Mouse (Mus musculus) spleen, postnatal 4 days (tissue): ENCODE data around the gene Snn.

Experiments used
- DNase-seq, 2 experiments: peaks; one replicate each; pipeline ENCODE4 v3.0.0; 2022; ENCODE audit warnings: low spot score in 2 of 2

The Snn gene

DNA sequence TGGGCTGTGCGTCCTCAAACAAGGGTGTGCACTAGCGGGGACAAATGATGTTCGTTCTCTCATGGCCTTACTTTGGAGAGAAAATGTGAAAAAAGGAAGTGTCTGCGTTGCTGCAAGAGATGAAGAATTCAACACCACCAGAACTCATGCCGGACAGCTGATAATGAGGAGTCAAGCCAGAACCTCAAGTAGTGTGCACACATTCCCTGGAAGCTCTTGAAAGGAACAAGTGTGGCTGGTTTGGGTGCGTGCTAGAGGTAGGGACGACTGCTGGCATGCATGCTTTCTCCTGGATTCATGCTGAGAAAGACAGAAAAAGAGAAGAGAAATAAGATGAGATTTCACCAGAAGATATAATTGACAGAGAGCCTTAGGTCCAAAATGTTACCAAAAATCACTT is 13.6 kb upstream of the Snn start:
- no peak for DNase-seq

DNA sequence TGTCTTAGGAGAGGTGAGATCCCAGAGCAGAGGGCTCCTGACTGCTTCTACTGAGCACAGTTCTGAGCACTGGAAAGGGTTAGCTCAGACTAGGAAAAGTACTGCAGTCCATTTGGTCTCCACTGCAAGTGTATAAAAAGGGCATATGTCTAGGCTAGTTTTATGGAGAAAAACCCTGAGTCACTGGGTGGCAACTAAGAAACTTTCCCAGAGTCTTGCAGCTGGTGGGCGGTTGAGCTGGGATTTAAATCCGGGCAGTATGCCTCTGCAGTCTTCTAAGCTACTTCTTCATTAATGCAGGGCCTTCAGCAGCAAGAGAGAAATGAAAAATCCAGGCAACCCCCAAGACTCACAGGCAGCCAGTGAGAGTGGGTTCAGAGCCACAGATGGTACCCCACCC is 10.5 kb upstream of the Snn start:
- DNase-seq = no peak

DNA sequence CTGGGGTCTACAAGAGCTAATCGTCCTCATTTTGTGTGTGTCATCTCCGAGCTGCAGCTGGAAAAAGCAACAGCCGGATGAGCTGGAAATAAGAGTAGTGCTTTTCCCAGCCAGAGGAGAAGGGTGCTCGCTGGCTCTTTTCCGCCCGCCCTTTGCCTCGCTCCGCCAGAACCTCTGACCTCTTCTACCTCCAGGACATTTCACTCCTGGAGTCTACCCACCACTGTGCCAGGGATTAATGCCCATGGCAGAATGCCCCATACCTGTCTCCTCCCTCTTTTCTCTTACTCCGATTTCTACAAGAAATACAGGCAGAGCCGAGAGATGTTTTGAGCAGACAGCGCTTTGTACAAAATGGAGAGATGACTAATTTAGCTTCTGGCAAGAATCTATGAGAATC is 9.6 kb upstream of the Snn start:
- no peak for DNase-seq

DNA sequence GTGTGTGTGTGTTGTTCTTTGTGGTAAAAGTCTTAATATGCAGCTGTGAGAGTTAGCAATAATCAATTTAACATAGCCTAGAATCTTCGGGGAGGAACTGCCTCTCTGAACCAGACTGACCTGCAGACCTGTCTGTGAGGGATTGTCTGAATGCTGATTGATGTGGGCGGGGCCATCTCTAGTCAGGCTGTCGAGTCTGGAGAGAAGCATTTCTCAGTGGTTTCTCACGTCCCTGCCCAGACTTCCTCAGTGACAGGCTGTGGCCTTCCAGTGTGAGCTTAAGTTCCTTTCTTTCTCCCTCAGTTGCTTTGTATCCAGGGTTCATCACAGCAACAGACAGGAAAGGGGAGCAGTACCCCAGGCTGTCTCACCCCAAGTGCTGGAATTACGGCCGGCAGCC is 6.3 kb upstream of the Snn start:
- DNase-seq = no peak

DNA sequence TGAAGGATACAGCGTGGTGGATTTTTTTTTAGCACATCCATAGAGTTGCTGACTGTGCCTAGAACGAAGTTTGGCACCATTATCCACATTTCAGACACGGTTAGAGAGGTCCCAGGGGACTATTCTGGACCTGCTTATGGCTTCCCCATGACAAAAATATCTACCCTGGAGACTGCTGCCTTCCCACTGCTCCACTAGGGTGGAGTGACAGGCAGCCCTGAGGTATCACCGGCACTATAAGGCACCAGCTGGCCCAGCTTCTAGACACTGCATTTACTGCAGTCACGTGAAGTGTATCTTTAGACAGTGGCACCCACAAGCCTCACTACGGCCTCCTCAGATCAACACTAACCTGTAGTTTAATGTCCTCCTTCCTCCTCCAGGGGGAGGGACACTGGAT is 5.9 kb upstream of the Snn start:
- DNase-seq = no peak

DNA sequence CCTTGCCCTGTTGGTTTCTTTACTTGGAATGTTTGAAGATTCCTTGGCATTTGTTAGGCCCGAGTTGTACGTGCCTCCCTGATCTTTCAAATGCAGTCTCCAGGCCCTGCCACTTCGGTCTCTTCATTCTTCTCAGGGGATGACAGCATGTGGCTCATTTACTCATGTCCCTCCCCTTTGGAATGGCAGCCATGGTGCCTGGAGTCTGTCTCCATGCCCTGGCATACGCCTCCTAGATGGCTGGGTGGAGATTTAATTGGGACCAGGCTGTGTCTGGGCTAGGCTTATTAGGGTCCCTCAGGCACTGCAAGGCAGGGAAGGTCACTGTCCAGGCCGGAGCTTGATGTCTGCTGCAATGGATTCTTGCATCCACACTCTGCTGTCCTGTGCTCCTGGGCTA is 4.8 kb upstream of the Snn start:
- DNase-seq = no peak

DNA sequence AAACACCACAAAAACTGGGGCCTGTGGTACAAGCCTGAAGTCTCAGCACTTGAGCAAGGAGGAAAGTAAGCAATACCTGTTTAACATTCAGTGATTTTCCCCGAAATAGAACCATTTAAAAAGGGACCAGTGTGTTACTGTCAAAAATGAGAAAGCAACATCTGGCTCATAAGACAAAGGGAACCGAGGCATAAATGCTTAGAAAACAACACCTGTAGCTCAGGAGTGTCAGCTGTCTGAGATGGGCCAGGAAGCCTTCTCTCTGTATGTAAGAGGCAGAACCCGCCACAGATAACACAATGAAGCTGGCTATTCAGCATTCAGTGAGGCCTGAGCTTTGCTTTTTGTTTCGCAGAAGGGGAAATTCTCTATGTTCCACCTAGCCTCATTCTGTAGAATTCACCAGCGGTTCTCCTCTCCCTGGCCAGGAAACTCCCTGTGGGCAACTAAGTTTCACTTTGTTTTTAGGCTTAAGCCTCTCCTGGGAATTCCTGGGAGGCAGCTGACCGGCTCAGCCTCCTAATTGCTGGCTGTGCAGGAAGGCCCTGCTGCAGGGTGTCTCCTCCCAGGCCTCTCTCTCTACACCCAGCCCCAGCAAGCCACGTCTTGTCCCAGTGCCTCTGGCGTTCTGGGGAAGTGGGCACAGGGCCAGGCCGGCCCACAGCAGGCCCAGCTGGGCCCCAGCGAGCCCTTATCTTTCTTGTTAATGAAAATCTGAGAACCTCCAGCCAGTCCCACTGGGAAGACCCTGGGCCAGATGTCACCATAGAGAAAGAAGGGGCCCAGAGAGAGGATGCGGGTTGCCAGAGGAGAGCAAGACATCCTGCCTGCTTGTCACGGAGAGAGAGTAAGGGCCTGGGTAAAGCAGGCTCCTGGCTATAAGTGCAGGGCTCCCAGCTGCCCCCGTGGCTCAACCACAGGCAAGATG is 2.3 kb downstream of the Snn start:
- DNase-seq = peak in 1 of 2 experiments; percentile 45

DNA sequence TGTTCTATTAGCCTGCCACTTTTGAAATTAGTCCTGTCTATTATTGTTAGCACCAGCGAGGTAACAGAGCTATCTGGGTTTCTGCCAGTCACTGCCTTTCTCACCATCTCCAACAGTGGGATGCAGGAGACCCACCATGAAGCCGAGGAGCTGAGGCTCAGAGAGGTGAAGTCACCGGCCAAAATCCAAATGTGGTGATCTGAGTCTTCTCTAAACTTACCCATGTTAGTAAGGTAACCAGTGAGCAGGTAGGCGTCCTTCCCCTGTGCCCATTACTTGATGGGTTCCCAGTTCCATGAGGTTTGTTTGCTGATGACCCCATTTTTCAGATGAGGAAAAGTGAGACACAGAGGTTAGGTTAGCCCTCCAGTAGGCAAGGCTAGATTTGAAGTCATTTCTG is 3.6 kb downstream of the Snn start:
- DNase-seq = no peak

DNA sequence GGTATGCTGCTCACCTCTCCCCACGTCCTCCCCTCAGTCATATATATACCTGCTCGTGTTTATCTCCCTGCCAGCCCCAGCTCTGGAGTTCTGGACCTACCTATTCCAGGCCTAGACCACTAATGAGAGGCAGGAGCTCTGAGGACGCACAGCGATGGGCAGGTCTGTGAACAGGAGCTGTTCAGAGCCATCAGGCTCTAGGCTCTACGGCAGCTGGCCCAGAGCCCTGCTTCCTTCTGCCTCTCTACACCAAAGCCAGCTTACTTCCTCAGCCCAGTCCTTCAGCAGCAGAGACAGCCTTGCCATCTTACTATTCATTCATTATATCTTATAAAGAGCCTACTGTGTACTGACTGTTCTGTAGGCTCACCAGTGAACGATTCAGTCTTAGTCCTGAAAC is 4.0 kb downstream of the Snn start:
- DNase-seq = no peak

DNA sequence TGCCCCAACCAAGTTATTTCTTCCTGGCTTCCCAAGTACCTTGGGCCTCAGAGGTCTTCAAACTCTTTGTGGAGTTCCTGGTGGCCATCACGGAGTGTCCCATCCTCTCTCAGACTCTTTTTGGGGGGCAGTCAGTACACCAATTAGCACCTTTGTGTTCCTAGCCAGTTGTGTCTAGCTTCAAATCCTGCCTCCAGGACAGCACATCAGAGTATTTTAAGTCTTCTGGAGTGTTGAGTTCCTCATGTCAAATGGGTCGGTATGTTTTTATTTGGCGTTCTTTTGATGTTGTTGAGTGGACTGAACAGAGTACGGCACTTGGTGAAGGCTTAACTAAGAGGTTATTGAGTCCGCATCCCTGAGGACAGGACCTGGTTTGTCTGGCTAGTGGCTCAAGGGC is 4.7 kb downstream of the Snn start:
- no peak for DNase-seq

DNA sequence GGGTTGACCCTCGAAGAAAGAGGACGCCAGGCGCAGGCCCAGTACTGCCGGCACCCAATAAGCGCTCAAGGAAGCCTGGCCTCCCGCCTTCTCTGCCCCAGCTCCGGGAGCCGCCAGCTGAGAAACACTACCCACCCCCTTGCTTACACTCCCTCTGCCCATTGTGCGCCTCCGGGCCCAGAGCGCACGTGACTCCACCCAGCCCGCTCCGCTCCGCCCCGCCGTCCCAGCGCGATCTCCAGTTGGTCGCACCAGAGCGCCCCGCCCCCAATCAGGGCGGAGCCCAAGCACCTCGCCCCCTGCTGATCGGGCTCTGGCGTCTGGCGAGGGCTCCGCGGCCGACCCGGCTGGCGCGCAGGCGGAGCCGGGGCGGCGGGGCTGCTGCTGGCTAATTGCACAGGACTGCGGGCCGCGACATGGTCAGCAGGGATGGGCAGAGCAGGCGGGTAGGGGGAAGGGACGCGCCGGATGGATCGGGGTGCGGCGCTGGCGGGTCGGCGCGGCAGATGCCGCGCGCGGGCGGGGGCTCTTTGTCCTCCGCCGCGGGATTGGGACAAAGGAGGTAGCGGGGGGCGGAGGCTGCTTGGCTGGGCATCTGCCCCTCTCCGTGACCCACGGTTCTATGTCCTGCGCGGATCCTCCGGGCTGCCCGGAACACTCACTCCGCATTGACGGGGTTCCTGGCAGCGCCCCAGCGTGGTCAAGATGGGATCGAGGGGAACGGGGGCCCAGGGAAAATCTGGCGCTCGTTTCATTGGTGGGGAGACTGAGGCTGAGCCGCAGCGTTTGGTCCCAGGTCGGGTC is 5.5 kb downstream of the Snn start, which contains the start of gene Litaf:
Gene Litaf (minus strand): TSS at position 129 of the 804 bp plus-strand sequence.
- DNase-seq = peak; percentile 93 to 96

DNA sequence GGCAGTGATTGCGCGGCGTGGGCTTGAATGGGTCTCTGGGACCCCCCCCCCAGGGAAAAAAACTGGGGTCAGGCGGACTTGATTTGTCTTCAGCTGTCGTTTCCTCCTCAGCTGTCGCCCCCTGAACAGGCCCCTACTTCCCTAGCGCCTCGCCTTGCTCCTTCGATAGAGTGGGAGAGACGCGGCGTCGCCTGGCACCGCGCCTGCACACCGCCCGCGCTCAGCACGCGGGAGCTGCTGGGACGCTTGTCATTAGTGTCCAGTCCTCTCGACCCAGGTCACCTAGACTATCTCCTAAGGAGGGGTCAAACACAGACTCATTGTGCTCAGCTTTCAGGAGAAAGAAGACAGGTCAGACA is 6.1 kb downstream of the Snn start:
- DNase-seq = no peak

DNA sequence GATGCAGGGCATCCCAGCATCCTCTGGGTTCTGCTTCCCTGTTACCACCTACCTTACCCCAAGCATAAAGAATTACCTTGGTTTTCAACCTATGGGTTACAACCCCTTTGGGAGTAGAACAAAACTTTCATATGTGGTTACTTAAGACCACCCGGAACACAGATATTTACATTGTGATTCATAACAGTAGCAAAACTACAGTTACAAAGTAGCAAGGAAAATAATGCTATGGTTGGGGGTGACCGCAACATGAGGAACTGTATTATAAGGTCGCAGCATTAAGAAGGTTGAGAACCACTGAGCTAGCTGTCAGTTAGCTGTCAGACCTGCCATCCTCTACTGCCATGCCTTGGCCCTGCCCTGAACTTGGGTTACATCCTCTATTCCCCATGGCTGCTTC is 7.9 kb downstream of the Snn start:
- DNase-seq = no peak

DNA sequence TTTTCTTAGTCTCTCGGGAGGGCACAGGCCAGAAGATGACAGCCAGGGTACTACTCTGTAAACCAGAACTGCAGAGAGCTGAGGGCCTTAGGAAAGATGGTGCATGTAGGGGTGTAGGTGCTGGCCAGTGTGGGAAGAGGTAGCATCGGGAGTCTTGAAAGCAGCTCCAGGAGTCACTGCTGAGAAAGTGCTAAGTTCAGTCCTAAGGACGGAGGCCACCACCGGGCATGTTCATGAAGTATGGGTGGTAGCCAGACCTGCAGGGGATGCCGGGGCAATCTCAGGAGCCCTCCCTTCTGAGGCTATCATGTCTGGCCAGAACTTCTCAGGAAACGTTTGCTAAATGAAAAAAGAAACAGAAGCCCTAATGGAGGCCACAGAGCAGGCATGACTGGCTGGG is 8.5 kb downstream of the Snn start:
- DNase-seq = no peak

DNA sequence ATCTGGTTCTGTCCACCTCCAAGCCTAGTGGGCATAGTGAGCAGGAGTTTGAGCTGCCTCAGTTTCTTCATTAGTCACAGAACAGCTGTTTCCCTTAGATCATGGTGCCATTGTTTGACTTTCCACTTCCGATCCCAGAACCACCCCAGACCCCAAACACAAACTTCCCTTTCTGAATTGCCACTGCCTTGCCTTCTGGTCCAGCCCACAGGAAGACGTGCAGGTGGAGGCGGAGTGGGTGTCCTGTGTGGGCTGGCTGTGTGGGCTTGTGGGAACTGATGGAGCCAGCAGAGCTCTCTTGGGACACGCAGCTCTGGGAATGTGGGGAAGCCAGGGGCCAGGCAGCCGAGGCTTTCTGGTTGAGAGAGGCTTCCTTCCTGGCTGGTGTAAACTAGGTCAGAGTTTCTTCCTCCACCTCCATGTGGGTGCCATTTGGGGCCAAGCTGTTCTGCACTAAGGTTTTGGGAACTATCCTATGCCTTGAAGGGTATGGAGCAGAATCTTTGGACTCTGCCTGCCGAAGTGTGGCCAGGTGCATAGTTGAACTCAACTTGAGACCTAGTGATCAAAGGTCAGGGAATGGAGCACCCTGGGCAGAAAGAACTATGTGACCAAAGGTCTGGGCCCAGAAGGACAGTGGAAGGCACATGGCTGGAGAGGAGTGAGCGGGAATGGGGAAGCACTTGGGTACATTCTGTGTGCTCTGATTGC is 9.1 kb downstream of the Snn start:
- no peak for DNase-seq

DNA sequence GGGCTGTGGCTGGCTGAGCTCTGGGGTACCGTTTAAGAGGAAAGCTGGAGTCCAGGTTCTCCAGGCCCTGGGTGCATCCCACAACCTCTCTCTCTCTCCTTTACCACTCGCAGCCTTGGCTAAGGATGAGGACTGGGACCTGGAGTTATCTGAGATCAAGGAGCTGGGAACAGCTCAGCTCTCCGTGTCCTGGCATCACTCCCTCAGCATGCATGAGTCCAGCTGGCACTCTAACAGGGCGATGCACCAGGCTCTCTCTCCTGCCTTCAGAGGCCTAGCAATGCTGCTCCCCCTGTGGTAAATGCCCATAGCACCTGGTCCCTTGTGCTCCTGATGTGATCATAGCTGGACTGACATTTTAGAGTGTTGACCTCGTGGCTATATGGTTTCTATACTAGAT is 10.4 kb downstream of the Snn start:
- DNase-seq = no peak

DNA sequence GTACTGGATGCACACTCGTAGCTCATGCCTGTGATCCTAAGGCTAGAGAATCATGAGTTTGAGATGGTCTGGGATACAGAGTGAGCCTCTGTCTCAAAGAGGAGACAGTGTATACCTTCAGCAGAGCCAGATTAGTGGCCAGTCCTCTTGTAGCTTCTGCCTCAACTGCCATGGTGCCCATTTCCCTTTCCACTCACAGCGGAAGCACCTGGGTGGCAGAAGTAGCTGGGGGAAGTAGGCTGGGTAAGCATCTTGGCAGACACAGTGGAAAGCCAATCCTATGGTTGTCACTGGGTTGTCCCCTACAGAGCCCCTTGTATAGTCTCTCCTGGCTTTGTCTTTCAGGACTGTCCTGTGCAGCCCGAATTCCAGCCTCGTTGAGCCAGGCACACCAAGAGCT is 11.1 kb downstream of the Snn start:
- no peak for DNase-seq

DNA sequence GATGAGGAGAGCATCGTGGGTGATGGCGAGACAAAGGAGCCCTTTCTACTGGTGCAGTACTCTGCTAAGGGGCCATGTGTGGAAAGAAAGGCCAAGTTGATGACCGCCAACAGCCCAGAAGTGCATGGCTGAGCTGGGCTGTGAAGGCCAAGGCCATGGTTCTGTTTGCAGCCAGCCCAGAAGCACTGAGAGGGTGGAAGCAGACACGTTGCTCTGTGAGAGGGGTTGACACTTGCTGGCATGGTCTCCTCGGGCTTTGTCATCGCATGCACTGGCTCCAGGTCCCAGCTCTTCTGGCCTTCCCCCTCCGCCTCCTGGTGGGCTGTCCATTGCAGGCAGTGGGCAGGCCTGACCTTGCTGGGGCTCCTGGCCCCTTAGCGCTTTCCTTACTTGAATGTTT is 11.7 kb downstream of the Snn start:
- DNase-seq = no peak

DNA sequence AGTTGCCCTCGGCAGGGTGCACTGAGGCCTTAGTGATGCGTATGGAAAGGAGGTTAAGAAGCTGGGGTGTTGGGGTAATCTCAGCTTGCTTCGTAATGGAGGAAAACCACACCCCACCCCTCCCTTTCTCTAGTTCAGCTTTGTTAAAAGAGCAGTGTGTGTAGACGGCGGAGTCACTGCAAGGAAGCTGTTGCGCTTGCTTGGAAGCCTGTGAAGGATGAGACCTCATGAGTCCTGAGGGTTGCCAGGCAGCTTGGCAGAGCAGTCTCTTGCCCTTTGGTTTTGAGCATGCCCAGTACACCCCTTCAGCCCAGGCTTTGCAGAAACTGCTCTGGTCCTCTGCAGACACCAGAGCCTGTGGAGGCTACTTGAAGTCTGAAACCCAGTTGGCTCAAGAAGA is 12.3 kb downstream of the Snn start:
- no peak for DNase-seq

DNA sequence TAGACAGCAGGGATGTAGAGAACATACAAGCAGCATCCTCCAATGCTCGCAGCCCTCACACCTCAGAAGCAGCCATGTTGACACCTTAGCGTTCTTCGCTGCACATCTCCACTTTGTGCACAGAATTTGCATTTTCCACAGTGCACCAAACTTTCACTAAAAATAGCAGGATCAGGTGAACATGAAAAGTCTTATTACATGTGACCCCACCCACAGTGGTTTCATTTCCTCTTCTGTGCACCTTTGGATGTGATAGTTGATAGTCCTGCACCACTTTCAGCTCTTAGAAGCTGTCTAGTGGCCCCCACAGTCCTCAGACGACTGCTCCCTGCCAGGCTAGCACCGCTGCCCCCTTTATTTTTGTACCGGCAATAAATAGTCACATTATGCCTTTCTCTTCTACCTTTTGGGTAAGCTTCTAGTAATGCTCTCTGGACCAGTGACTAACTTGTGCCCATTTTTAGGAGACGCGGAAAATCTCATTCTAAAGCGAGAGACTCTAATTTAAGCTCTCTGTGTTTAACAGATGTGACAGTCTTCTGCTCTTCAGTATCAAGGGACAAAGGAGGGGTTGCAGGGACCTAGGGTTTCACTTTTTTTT is 17.0 kb downstream of the Snn start:
- DNase-seq = peak; percentile 51 to 65

DNA sequence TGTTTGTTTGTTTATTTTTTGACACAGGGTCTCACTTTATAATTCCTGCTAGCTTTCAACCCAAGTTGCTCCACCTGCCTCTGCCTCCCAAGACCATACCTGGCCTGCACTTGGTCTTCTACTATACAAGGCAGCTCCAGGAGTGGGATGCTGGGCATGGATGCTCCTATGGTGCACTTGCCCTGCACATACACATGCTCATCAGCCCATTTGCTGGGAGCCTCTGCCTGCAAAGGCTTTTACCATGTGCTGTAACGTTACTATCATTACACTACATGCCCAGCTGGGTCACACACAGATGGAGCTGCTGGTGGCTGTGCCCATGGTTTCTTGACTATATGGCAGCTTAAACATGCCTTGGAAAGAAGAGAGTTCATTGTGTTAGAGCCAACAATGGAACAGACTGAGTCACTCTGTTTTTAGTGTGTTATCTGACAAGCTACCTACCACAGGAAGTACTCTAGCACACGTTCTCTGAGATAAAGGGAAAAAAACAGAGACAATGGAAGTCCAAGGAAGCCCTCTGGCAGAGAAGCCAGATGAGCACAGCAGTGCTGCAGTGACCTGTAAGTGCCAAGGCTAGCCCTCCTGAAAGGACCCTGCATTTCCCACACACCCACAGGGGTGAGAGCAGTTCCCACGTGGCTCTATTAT is 17.6 kb downstream of the Snn start:
- peak in 1 of 2 experiments; percentile 59 for DNase-seq

DNA sequence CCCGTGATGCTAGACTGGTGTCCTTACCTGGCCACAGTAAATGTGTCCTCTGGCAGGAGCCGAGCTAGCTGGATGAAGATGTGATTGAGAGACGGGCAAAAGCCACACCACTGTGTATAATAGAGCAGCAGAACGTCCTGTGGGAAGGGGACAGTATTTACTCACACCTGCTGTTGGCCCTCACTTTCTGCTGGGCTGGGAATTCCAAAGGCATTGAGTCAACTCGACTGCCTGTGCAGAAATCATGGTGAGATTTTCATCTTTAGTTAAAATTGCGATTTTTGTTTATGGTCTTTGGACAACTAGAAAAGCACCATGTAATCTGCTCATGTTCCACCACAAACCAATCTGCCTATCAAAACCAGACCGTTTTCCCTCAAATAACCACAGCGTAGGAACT is 23.4 kb downstream of the Snn start:
- no peak for DNase-seq
